Mouse (Mus musculus) kidney, postnatal 4 days (tissue): ENCODE results near the gene Tgfb1.

Experiments
- DNase-seq, 2 experiments: peaks; one replicate each; pipeline ENCODE4 v3.0.0; 2021; ENCODE audit warnings: mixed read lengths in 2 of 2

Tgfb1 gene

GRCm38 (mm10) chr7:25676085-25676781, 10.6 kb upstream of the Tgfb1 start:
- peak; percentile 38 to 57 for DNase-seq

DNA sequence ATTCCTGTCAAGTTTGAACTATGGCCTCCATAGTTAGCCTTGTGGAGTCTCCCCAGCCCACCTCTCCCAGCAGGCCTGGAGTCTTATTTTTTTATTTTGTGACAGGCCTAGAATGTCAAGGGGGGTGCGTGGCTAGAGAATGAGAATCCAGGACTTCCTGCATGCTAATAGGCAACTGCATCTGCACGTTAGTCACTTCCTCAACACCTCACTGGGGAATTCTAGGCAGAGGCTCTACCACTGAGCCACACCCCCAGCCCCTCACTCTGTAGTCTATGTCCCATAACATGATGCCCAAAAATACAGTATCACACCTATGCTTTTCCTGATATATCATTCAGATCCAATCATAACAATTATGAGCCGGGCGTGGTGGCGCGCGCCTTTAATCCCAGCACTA, 9.8 kb upstream of the Tgfb1 start:
- no peak for DNase-seq

- peak; percentile 26 to 44 for DNase-seq
These were observed 6.8 kb upstream of the Tgfb1 start for GRCm38 (mm10) chr7:25679971-25680370.

DNA sequence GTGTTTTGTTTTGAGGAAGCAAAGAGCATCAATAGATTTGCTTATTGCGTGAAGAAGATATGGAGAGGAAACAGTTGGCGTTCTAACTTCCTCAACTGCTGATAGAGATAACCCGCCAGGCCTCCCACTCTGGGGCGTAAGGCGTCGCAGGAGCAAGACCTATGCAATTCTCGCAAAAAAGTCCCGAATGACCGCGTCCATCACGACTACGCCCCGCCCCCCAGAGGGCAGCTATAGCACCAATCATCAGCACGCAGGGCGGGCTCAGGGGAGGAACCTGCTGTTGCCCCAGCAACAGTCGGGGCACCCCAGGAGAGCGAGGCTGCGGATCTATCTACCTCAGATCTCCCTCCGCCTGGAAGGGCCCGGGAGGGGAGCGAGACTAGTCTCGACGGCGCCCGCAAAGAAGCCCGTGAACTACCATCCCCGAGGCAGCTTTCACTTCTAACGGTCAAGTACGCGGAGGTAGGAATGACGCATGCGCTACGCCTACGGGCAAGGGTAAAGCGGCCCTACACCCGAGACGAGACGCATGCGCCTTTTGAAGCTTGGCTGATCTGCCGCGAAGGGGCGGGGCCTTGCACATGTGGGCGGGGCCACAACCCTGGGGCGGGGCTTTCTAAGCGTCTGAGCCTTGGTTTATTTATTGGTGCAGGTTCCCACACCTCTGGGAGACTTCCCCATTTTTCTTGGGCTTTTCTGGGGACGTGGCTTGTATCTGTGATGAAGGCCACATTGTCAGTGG, 6.1 kb upstream of the Tgfb1 start, which contains the start of gene B9d2:
TSS of gene B9d2 (plus strand) at position 267 of the 745 bp plus-strand sequence.
- peak; percentile 98 for DNase-seq

- no peak for DNase-seq
These were observed 5.2 kb upstream of the Tgfb1 start for GRCm38 (mm10) chr7:25681341-25682231.

GRCm38 (mm10) chr7:25683474-25684180, 3.2 kb upstream of the Tgfb1 start:
- DNase-seq, result peak; percentile 29 to 49

GRCm38 (mm10) chr7:25684659-25685058, 2.1 kb upstream of the Tgfb1 start:
- DNase-seq, result no peak

DNA sequence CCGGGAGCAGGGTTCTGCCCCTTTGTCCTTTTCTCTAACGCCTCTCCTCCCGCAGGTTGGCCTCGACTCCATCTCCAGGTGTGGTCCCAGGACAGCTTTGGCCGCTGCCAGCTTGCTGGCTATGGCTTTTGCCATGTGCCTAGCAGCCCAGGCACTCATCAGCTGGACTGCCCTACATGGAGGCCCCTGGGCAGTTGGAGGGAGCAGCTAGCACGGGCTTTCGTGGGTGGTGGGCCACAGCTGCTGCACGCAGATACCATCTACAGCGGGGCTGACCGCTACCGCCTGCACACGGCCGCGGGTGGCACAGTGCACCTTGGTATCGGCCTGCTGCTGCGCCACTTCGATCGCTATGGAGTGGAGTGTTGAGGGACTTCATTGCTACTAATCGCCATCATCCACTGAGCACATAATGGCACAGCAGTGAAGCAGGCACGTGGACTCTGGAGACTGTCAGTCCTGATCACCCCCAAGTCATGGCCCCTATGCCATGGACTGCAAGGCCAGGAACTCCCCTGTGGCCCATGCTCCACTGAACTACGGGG, 804 bp upstream of the Tgfb1 start:
- DNase-seq, result no peak

DNA sequence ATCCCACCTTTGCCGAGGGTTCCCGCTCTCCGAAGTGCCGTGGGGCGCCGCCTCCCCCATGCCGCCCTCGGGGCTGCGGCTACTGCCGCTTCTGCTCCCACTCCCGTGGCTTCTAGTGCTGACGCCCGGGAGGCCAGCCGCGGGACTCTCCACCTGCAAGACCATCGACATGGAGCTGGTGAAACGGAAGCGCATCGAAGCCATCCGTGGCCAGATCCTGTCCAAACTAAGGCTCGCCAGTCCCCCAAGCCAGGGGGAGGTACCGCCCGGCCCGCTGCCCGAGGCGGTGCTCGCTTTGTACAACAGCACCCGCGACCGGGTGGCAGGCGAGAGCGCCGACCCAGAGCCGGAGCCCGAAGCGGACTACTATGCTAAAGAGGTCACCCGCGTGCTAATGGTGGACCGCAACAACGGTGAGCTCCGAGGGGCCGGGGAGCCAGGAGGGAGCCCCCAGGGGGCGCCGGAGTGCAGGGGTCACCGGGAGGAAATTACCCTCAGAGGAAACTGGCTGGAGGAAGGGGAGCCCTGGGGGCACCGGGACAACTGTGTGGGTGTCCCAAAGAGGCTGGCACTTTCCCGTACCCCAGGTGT, 1.1 kb downstream of the Tgfb1 start:
- peak; percentile 73 to 77 for DNase-seq

GRCm38 (mm10) chr7:25688810-25689586, 2.2 kb downstream of the Tgfb1 start:
- DNase-seq, result peak; percentile 75 to 86

- DNase-seq, result peak in 1 of 2 experiments; percentile 17
These were observed 2.8 kb downstream of the Tgfb1 start for GRCm38 (mm10) chr7:25689603-25690021.

DNA sequence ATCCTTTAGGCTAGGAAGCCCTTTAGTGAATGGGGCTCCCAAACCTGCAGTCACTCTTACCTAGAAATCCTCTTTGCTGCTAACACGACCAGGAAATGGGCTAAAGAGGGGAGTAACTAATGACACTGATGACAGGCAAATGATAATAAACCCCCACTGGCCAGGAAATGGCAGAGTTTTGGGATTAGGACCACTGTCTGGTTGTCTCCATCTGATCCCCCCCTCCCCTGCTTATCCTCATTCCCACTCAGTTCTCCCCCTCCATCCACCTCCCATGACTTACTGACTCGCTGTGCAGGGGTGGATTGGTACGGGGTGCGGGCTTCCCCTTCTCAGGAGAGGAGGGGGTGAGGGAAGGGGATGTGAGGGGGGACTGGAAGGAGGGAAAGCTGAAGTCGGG, 3.2 kb downstream of the Tgfb1 start:
- DNase-seq, result no peak

DNA sequence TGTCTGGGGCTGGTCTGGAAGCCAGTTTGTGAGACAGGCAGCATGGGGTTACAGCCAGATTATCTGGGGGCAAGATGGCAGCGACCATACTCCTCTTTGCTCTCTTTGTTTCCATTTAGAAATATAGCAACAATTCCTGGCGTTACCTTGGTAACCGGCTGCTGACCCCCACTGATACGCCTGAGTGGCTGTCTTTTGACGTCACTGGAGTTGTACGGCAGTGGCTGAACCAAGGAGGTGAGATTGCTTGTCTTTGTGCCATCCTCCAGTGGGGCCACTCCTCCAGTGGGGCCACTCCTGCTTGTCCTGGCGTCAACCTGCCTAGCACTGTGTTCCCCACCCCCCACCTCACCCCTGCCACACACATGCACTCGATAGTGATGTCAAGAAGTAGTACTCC, 7.3 kb downstream of the Tgfb1 start:
- no peak for DNase-seq

- DNase-seq, result no peak
These were observed 13.0 kb downstream of the Tgfb1 start for GRCm38 (mm10) chr7:25699851-25700250.

DNA sequence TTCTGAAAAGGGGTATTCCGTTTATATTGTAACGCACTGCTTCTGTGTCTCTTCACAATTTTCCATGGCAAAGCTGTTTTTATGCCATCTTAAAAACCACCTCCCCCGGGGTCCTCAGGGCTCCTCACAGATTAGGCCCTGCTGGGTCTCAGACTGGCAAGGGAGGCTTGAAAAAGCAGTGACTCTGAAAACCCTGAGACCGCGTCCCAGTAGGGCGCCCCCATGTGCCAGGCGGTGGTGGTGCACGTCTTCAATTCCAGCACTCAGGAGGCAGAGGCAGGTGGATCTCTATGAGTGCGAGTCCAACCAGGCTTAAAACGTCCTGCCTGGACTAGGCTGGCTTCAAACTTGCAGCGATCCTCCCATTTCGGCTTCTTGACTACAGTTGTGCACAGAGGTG, 13.9 kb downstream of the Tgfb1 start:
- no peak for DNase-seq

DNA sequence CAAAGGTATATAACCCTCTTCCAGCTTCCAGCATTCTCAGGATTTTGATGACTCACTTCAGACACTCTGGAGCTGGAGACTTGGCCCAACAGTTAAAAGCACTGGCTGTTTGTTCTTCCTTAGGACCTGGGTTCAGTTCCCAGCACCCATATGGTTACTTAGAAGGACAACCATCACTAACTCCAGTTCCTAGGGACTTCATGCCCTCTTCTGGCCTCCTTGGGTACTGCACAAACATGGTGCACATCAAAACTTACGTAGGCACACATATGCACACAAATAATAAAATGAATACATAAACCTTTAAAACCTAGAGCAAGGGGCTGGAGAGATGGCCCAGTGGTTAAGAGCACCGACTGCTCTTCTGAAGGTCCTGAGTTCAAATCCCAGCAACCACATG, 15.5 kb downstream of the Tgfb1 start:
- DNase-seq, result no peak

DNA sequence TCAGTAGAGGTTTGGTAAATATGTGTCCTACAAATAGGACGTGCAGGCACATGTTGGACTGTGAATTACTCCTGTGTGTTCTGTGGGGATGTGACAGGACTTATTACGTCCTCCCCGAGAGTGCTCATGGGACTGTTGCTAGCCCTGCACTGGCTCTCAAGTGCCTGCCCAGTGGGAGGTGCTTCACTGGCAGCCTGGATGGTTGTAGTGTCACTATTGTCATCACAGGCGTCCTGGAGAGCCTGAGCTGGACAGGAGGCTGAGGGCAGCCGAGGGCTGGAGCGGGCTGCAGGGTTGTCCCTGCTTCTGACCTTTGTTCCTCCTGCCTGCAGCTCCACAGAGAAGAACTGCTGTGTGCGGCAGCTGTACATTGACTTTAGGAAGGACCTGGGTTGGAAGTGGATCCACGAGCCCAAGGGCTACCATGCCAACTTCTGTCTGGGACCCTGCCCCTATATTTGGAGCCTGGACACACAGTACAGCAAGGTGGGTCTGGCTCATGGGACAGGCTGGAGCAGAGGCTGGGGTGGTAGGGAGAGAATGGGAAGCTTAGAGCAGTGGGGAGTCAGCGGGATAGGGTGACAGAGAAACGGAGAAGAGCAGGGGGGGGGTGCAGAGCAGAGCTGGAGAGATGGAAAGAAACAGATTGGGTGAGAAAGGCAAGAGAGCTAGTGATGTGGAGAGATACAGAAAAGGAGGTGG, 17.1 kb downstream of the Tgfb1 start:
- DNase-seq, result peak in 1 of 2 experiments; percentile 30

DNA sequence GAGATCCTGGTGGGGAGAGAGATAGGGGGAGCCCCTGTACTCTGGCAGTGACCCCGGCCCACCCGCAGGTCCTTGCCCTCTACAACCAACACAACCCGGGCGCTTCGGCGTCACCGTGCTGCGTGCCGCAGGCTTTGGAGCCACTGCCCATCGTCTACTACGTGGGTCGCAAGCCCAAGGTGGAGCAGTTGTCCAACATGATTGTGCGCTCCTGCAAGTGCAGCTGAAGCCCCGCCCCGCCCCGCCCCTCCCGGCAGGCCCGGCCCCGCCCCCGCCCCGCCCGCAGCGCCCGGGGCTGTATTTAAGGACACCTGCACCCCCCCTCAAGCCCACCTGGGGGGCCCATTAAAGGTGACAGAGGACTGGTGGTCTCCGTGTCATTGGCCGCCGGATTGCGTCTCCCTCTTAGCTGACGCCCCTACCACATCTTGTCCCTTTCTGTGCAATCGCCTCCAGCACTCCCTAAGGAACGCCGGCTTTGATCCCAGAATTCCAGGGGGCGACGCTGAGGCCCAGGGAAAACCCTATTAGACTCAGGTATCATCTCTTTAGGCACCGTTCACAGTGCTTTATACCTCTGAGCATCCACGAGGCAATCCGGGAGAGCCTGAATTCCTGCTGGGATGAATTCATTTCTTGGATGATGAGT, 18.0 kb downstream of the Tgfb1 start:
- peak; percentile 32 to 42 for DNase-seq

GRCm38 (mm10) chr7:25705801-25706251, 19.0 kb downstream of the Tgfb1 start:
- peak; percentile 52 to 63 for DNase-seq
